Mouse (Mus musculus): ENCODE measurements at regions not wholly inside any gene's neighbourhood (a gene's known extent, or its start where the extent isn't known, plus 50 kb on each side); places are given as distances from the start of the nearest gene placed in this dataset.

DNA sequence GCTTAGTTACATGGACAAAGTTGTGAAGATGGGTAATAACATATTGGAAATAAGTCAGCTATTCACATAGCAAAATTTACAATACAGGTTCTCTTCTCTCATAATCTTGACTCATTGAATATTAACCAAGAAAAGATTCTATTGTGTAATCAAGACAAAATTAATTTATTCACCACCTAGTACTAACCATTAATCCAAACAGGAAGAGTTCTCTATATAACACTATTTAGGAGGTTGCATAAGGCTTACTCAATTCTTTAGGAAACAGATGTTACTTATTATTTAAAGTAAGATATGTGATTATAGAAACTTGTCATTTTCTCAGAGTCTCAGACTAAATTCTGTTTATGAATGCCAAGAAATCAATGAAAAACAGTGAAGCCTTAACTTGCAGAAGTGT is 600.4 kb upstream of the Tusc1 start:
- Histone ChIP-seq H3K27ac (ENCODE audit: low read length) (no peak overlapping the region), H3K4me1 (ENCODE audit: control insufficient read depth, insufficient read depth, low read length) (no peaks in the 10 kb centered on the region), H3K9me3 (ENCODE audit: control insufficient read depth, low read length) (no peaks in the 10 kb centered on the region), H3K4me2 (ENCODE audit: low read depth, low read length) (no peak overlapping the region), H3K36me3 (ENCODE audit: control insufficient read depth, insufficient read depth, low read length) (no peaks in the 10 kb centered on the region), H3K4me3 (ENCODE audit: low read length) (no peak overlapping the region), H3K9ac (ENCODE audit: low read depth, low read length) (no peak overlapping the region), H3K27me3 (replicated peaks; ENCODE audit: control insufficient read depth, insufficient read depth, low read length) (no peaks in the 10 kb centered on the region)
- no peak for ATAC-seq

DNA sequence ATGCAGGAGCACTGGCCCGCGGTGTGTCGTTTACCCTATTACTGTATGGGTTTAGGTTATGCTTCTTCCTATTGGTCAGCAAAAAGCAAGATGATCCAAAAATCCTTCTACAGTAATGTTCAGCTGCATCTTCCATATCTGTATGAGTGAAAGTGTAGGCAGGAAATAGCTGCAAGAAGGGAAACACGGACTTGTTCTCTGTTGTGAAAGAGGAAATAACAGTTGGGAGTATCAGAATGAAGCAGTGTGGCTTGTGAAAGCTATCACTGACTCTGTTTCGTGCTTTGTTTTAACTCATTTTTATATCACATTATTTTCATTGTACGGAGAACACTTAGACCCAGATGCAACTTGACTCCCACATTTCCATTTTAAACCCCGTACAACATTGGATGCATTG is 591.8 kb upstream of the Tusc1 start:
- H3K4me3 ChIP-seq (ENCODE audit: low read length): no peak overlapping the region
- no peak overlapping the region for H3K4me2 ChIP-seq (ENCODE audit: low read depth, low read length)
- no peak overlapping the region for H3K27ac ChIP-seq (ENCODE audit: low read length)
- H3K9ac ChIP-seq (ENCODE audit: low read depth, low read length): no peak overlapping the region
- H3K4me1 ChIP-seq (ENCODE audit: control insufficient read depth, insufficient read depth, low read length): no peaks in the 10 kb centered on the region
- 88% methylated on average over 7 of the region's 7 CpGs for WGBS
- no peaks in the 10 kb centered on the region for H3K36me3 ChIP-seq (ENCODE audit: control insufficient read depth, insufficient read depth, low read length)
- no peaks in the 10 kb centered on the region for H3K27me3 ChIP-seq (replicated peaks; ENCODE audit: control insufficient read depth, insufficient read depth, low read length)
- ATAC-seq: no peak
- no peaks in the 10 kb centered on the region for H3K9me3 ChIP-seq (ENCODE audit: control insufficient read depth, low read length)

DNA sequence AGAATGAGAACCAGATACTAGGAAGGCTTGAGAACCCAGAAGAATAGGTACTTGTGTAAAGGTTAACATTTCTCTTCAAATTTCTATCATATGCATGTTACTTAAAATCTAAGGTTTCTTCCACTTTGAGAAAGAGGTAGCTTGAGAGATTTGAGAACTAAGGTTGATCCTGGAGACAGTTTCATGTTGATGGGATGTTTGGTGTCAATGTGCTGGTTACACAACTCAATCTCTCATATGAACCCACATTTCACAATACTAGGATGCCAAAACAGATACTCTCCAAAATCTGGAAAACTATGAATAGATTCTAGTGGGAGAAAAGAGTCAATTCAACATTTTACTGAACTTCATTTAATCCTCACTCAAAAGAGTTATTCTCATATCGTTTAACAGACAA is 589.1 kb upstream of the Tusc1 start:
- 85% methylated on average over 1 of the region's 1 CpGs for WGBS
- no peaks in the 10 kb centered on the region for H3K9me3 ChIP-seq (ENCODE audit: control insufficient read depth, low read length)
- H3K4me3 ChIP-seq (ENCODE audit: low read length): no peak overlapping the region
- ATAC-seq: no peak
- H3K27ac ChIP-seq (ENCODE audit: low read length): no peak overlapping the region
- H3K4me2 ChIP-seq (ENCODE audit: low read depth, low read length): no peak overlapping the region
- H3K36me3 ChIP-seq (ENCODE audit: control insufficient read depth, insufficient read depth, low read length): no peaks in the 10 kb centered on the region
- H3K9ac ChIP-seq (ENCODE audit: low read depth, low read length): no peak overlapping the region
- H3K27me3 ChIP-seq (replicated peaks; ENCODE audit: control insufficient read depth, insufficient read depth, low read length): no peaks in the 10 kb centered on the region
- no peaks in the 10 kb centered on the region for H3K4me1 ChIP-seq (ENCODE audit: control insufficient read depth, insufficient read depth, low read length)

DNA sequence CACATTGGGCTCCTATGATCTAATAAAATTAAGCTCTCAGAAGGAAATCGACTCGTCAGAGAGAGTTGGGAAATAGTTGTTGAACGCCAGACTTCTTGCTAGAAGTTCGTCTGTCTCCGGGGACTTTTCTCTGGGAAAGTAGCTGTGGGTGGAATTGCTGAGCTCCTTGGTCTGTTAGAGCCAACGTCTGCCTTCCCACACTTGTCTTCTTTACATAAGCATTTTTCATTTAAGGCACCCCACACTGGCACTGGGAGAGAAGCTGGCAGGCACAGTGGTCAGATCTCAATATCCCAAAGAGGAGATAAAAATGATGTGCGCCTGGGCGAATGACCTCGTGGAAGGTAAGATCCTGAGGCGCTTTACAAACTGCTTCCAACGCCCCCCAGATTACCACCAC is 551.3 kb upstream of the Tusc1 start:
- WGBS: 85% methylated on average over 11 of the region's 11 CpGs
- H3K27me3 ChIP-seq (replicated peaks; ENCODE audit: control insufficient read depth, insufficient read depth, low read length): no peaks in the 10 kb centered on the region
- H3K9me3 ChIP-seq (ENCODE audit: control insufficient read depth, low read length): no peaks in the 10 kb centered on the region
- no peaks in the 10 kb centered on the region for H3K4me1 ChIP-seq (ENCODE audit: control insufficient read depth, insufficient read depth, low read length)
- ATAC-seq: no peak
- H3K36me3 ChIP-seq (ENCODE audit: control insufficient read depth, insufficient read depth, low read length): no peaks in the 10 kb centered on the region
- no peak overlapping the region for H3K4me2 ChIP-seq (ENCODE audit: low read depth, low read length)
- H3K9ac ChIP-seq (ENCODE audit: low read depth, low read length): no peak overlapping the region
- no peak overlapping the region for H3K27ac ChIP-seq (ENCODE audit: low read length)
- no peak overlapping the region for H3K4me3 ChIP-seq (ENCODE audit: low read length)

DNA sequence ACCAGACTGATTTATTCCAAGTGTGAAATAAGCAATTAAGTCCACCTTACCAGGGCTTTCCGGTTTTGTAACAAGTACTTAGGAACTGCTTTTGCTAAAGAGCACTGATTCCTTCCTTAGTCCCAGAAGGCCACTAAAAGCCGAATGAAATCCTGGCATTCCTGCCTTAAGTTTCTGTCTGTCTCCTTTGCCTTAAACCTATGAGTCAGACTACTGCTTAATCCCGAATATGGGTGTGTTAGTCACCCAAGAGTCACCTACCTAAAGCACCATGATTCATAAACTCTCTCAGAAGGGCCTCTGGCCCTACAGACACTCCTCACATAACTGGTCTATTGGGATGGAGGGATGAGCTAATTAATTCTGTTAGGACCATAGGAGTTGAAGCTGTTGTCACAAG is 546.0 kb upstream of the Tusc1 start:
- 72% methylated on average over 3 of the region's 3 CpGs for WGBS
- Histone ChIP-seq H3K4me2 (ENCODE audit: low read depth, low read length) (no peak overlapping the region), H3K36me3 (ENCODE audit: control insufficient read depth, insufficient read depth, low read length) (no peaks in the 10 kb centered on the region), H3K27me3 (replicated peaks; ENCODE audit: control insufficient read depth, insufficient read depth, low read length) (no peaks in the 10 kb centered on the region), H3K9ac (ENCODE audit: low read depth, low read length) (no peak overlapping the region), H3K27ac (ENCODE audit: low read length) (no peak overlapping the region), H3K4me3 (ENCODE audit: low read length) (no peak overlapping the region), H3K4me1 (ENCODE audit: control insufficient read depth, insufficient read depth, low read length) (no peaks in the 10 kb centered on the region), H3K9me3 (ENCODE audit: control insufficient read depth, low read length) (no peaks in the 10 kb centered on the region)
- no peak for ATAC-seq

DNA sequence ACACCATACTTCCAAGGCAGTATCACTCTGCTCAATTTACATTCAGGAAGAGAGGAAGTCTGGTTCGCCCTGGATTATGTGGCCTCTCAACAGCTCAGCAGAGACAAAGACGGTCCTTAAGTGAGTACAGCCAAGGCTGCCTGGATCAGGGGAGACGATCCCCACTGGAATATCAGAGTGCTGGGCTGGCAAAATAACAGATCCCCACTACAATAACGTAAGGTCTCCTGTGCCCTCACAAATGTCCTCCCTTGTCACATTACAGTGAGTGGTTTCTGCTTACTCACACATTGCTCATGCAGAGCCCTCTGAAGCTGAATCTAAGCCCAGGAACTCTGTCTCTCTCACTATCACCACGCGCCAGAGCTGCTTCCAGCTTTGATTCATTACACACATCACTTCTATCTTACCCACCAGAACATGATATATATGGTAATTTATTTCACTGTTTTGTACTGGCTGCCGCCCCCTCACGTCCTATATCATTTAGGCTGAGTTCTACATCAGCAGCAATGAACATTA is 544.1 kb upstream of the Tusc1 start:
- no peaks in the 10 kb centered on the region for H3K36me3 ChIP-seq (ENCODE audit: control insufficient read depth, insufficient read depth, low read length)
- H3K9ac ChIP-seq (ENCODE audit: low read depth, low read length): no peak overlapping the region
- WGBS: 53% methylated on average over 8 of the region's 8 CpGs
- H3K27me3 ChIP-seq (replicated peaks; ENCODE audit: control insufficient read depth, insufficient read depth, low read length): no peaks in the 10 kb centered on the region
- no peaks in the 10 kb centered on the region for H3K4me1 ChIP-seq (ENCODE audit: control insufficient read depth, insufficient read depth, low read length)
- ATAC-seq: no peak
- H3K4me3 ChIP-seq (ENCODE audit: low read length): no peak overlapping the region
- no peak overlapping the region for H3K4me2 ChIP-seq (ENCODE audit: low read depth, low read length)
- H3K9me3 ChIP-seq (ENCODE audit: control insufficient read depth, low read length): no peaks in the 10 kb centered on the region
- no peak overlapping the region for H3K27ac ChIP-seq (ENCODE audit: low read length)

DNA sequence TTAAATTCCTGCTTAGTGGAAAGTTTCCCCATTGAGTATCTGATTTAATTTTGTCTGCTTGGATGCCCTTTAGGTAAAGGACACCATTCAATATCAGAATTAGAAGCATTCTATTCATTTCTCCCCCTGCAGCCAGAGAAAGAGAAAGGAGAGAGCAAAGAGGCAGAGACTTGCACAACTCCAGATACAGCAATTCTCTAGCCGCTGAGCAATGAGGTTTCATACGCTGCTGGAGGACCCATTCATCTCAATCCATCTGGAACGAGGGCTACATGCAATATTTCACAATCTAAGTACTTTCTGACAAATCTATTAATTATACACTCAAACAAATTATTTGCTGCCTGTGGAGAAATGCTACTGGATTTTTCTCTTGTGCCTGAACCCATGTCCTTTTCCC is 538.0 kb upstream of the Tusc1 start:
- 59% methylated on average over 3 of the region's 3 CpGs for WGBS
- H3K27ac ChIP-seq (ENCODE audit: low read length): no peak overlapping the region
- H3K27me3 ChIP-seq (replicated peaks; ENCODE audit: control insufficient read depth, insufficient read depth, low read length): no peaks in the 10 kb centered on the region
- ATAC-seq: no peak
- H3K4me2 ChIP-seq (ENCODE audit: low read depth, low read length): no peak overlapping the region
- H3K9me3 ChIP-seq (ENCODE audit: control insufficient read depth, low read length): no peaks in the 10 kb centered on the region
- H3K4me1 ChIP-seq (ENCODE audit: control insufficient read depth, insufficient read depth, low read length): no peaks in the 10 kb centered on the region
- H3K36me3 ChIP-seq (ENCODE audit: control insufficient read depth, insufficient read depth, low read length): no peaks in the 10 kb centered on the region
- H3K4me3 ChIP-seq (ENCODE audit: low read length): no peak overlapping the region
- H3K9ac ChIP-seq (ENCODE audit: low read depth, low read length): no peak overlapping the region

DNA sequence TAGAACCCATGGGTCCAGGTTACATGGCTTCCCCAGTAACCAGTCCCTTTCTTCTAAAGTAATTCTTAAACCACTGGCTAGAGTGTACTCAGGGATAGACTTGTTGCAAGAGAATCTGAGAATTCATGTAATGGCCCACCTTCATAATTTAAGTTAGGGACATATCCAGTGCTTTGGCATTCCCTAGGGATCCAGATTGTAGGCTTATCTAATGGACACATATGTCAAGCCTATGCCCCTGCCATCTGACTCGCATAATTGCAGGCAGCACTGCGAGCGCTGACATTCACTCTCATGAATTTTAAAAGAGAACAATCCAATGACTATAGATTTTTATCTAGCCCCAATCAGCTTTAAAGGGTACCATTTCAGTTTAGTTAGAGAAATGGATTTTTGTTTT is 518.1 kb upstream of the Tusc1 start:
- Histone ChIP-seq H3K9me3 (ENCODE audit: control insufficient read depth, low read length) (no peaks in the 10 kb centered on the region), H3K27ac (ENCODE audit: low read length) (no peak overlapping the region), H3K9ac (ENCODE audit: low read depth, low read length) (no peak overlapping the region), H3K27me3 (replicated peaks; ENCODE audit: control insufficient read depth, insufficient read depth, low read length) (no peaks in the 10 kb centered on the region), H3K4me1 (ENCODE audit: control insufficient read depth, insufficient read depth, low read length) (no peaks in the 10 kb centered on the region), H3K4me3 (ENCODE audit: low read length) (no peak overlapping the region), H3K36me3 (ENCODE audit: control insufficient read depth, insufficient read depth, low read length) (no peaks in the 10 kb centered on the region), H3K4me2 (ENCODE audit: low read depth, low read length) (no peak overlapping the region)
- ATAC-seq: no peak
- WGBS: 91% methylated on average over 3 of the region's 3 CpGs

DNA sequence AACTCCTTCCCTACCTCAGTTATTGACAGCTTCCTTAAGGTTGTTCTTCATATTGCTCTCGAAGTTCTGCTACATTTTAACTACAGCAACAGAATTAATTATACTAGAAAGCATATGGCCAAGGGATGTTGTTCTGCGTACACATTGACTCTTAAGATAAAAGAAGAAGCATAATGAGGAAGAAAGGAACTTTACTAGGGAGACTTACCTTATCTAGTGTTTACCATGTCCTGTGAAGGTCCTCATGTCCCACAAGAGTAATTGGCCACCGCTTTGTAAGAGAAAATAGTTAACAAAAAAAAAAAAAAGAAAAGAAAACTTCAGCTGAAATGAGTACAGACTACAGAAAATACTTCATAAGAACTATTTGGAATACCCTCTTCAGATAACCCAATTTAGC is 513.9 kb upstream of the Tusc1 start:
- no peaks in the 10 kb centered on the region for H3K4me1 ChIP-seq (ENCODE audit: control insufficient read depth, insufficient read depth, low read length)
- H3K4me2 ChIP-seq (ENCODE audit: low read depth, low read length): no peak overlapping the region
- no peak overlapping the region for H3K4me3 ChIP-seq (ENCODE audit: low read length)
- no peak overlapping the region for H3K9ac ChIP-seq (ENCODE audit: low read depth, low read length)
- ATAC-seq: no peak
- WGBS: 73% methylated on average over 3 of the region's 3 CpGs
- no peaks in the 10 kb centered on the region for H3K27me3 ChIP-seq (replicated peaks; ENCODE audit: control insufficient read depth, insufficient read depth, low read length)
- H3K9me3 ChIP-seq (ENCODE audit: control insufficient read depth, low read length): no peaks in the 10 kb centered on the region
- no peaks in the 10 kb centered on the region for H3K36me3 ChIP-seq (ENCODE audit: control insufficient read depth, insufficient read depth, low read length)
- no peak overlapping the region for H3K27ac ChIP-seq (ENCODE audit: low read length)

DNA sequence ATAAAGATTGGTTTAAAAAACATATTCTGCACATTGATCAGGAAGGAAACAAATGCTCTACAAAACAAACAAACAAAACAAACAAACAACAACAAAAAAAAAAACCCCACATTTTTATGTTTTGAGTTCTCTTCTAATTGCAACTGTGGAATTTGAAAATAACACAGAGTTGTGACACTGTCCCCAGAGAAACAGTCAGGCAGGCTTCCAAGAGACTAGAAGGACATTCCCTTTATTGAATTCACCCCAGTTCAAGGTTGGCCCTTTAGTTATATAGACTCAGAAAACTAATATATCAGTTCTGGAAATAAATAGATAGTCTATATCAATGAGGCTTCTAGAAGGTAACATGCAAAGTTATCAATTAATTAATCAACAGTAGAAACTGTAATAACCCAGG is 495.4 kb upstream of the Tusc1 start:
- H3K4me3 ChIP-seq (ENCODE audit: low read length): no peak overlapping the region
- no peaks in the 10 kb centered on the region for H3K4me1 ChIP-seq (ENCODE audit: control insufficient read depth, insufficient read depth, low read length)
- H3K27me3 ChIP-seq (replicated peaks; ENCODE audit: control insufficient read depth, insufficient read depth, low read length): no peaks in the 10 kb centered on the region
- H3K9me3 ChIP-seq (ENCODE audit: control insufficient read depth, low read length): no peaks in the 10 kb centered on the region
- H3K36me3 ChIP-seq (ENCODE audit: control insufficient read depth, insufficient read depth, low read length): no peaks in the 10 kb centered on the region
- no peak overlapping the region for H3K4me2 ChIP-seq (ENCODE audit: low read depth, low read length)
- H3K27ac ChIP-seq (ENCODE audit: low read length): no peak overlapping the region
- H3K9ac ChIP-seq (ENCODE audit: low read depth, low read length): no peak overlapping the region
- ATAC-seq: no peak
